Mouse (Mus musculus) erythroblast, adult 5-6 weeks (primary cell): Measurements from ENCODE around the gene Setdb1. TPM values are rescaled to one million over a fixed set of nuclear protein-coding genes. Genes with fewer than 3 reads are reported as not detected.
A peak's percentile ranks its signal among the peaks of the same experiment; 100 is the strongest.

ENCODE experiments used
- ATAC-seq: replicated peaks from 2 replicates; pipeline ENCODE4 v1.8.0; 2016; ENCODE audit warnings: moderate number of reproducible peaks, mild to moderate bottlenecking, moderate TSS enrichment, inconsistent platforms; ENCODE audit not compliant: poor library complexity, low FRiP score, severe bottlenecking
- total RNA-seq, 2 experiments: library from RNA; stranded (forward) in 1 of 2; stranded (reverse) in 1 of 2; fragments of 150-400 nt in 1 of 2; fragments of 200-764, 138-1000 nt in 1 of 2; gene quantifications; 2 replicates each; pipeline versions ENCODE4 v1.2.3 to v1.2.4; 2015 to 2017; ENCODE audit warnings: low replicate concordance in 2 of 2

The Setdb1 gene
- total RNA-seq, 2 experiments from 2014 or later, result 6.6 to 20.6 TPM

GRCm38 (mm10) chr3:95319701-95320625 is 37.0 kb downstream of the Setdb1 start:
- ATAC-seq, result no peak

- ATAC-seq, result no peak
Measured at GRCm38 (mm10) chr3:95319110-95319509, 37.9 kb downstream of the Setdb1 start.

- ATAC-seq, result no peak
Measured at GRCm38 (mm10) chr3:95318548-95318947, 38.5 kb downstream of the Setdb1 start.

GRCm38 (mm10) chr3:95317414-95318080 is 39.5 kb downstream of the Setdb1 start:
- peak; percentile 58 for ATAC-seq

GRCm38 (mm10) chr3:95315844-95316550 is 41.0 kb downstream of the Setdb1 start:
- ATAC-seq, result no peak

GRCm38 (mm10) chr3:95315094-95315843 is 41.7 kb downstream of the Setdb1 start:
- ATAC-seq, result peak; percentile 77

- ATAC-seq, result no peak
Measured at GRCm38 (mm10) chr3:95314486-95315093, 42.4 kb downstream of the Setdb1 start, which contains the start of gene Cers2. Gene Cers2, plus strand, starts transcription at chr3:95314791.

GRCm38 (mm10) chr3:95314075-95314474 is 42.9 kb downstream of the Setdb1 start:
- ATAC-seq, result no peak

- ATAC-seq, result no peak
Measured at GRCm38 (mm10) chr3:95313476-95313875, 43.5 kb downstream of the Setdb1 start.

- ATAC-seq, result peak; percentile 27
Measured at GRCm38 (mm10) chr3:95312623-95313022, 44.4 kb downstream of the Setdb1 start.

- ATAC-seq, result peak; percentile 59
Measured at GRCm38 (mm10) chr3:95310968-95311882, 45.8 kb downstream of the Setdb1 start.

- ATAC-seq, result no peak
Measured at GRCm38 (mm10) chr3:95310496-95310895, 46.5 kb downstream of the Setdb1 start.

- ATAC-seq, result no peak
Measured at GRCm38 (mm10) chr3:95307100-95307499, 49.9 kb downstream of the Setdb1 start, which contains the start of gene Anxa9. Gene Anxa9, minus strand, starts transcription at chr3:95307176.

GRCm38 (mm10) chr3:95306244-95306643 is 50.8 kb downstream of the Setdb1 start:
- no peak for ATAC-seq

- ATAC-seq, result no peak
Measured at GRCm38 (mm10) chr3:95301204-95301796, 55.7 kb downstream of the Setdb1 start.

GRCm38 (mm10) chr3:95298018-95298417 is 59.0 kb downstream of the Setdb1 start:
- no peak for ATAC-seq

- peak; percentile 87 for ATAC-seq
Measured at GRCm38 (mm10) chr3:95296103-95296469, 60.9 kb downstream of the Setdb1 start.
